Mouse (Mus musculus): ENCODE measurements at regions not wholly inside any gene's neighbourhood (a gene's known extent, or its start where the extent isn't known, plus 50 kb on each side); places are given as distances from the start of the nearest gene placed in this dataset.
"Not testable (repeated sequence)": the region's sequence is repeated elsewhere in the genome, so short reads cannot be mapped to it uniquely, and the experiment has no call there.

DNA sequence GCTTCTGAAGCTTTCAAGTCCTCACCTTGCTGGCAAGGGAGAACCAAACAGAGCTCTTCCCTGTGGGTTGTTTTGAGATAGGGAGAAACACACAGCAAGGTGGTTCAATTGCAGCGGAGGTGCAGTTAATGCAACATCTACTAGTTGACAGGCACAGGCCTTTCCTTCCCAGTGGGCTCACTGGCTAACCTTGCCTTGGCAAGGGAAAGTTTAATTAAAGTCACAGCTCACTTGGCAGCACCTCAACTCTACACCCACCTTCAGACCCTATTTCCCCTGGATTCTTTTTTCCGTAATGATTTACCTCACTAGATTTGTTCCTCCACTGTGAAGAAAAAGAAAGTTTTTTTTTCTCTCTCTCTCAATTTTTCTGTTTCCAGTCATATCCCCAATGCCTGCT, 314.5 kb downstream of the Tlr4 start:
- H3K9me3 ChIP-seq = no peaks in the 10 kb centered on the region
- no peak overlapping the region for H3K9ac ChIP-seq
- H3K4me2 ChIP-seq (replicated peaks) = no peak overlapping the region
- 92% methylated on average over 2 of the region's 2 CpGs for WGBS
- H3K27ac ChIP-seq = no peak overlapping the region
- H3K4me1 ChIP-seq = no peaks in the 10 kb centered on the region
- H3K4me3 ChIP-seq = no peak overlapping the region
- H3K27me3 ChIP-seq (replicated peaks) = no peaks in the 10 kb centered on the region
- no peak for ATAC-seq (ENCODE audit: low FRiP score, low read depth)
- no peaks in the 10 kb centered on the region for H3K36me3 ChIP-seq

DNA sequence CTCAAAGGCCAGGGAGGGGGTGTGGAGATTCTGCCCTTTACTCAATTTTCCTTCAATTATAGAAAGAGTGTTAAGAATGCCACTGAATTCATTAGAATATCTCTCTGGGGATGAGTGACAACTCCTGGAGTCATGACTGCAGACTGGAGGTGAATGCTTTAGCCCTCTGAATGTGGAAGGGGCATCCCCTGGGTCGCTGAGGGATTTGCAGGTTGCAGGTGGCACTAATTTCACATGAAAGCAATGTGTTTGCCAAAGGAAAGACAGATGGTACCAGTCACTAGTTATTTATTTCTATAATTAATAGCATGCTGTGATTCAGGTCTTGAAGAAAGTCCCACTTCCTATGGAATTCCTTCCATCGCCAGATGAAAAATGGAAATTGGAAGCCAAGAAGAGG, 321.1 kb downstream of the Tlr4 start:
- no peaks in the 10 kb centered on the region for H3K9me3 ChIP-seq
- H3K36me3 ChIP-seq = no peaks in the 10 kb centered on the region
- H3K27me3 ChIP-seq (replicated peaks) = no peaks in the 10 kb centered on the region
- no peak overlapping the region for H3K9ac ChIP-seq
- no peak overlapping the region for H3K4me3 ChIP-seq
- no peak overlapping the region for H3K27ac ChIP-seq
- 82% methylated on average over 2 of the region's 2 CpGs for WGBS
- H3K4me2 ChIP-seq (replicated peaks) = no peak overlapping the region
- H3K4me1 ChIP-seq = no peaks in the 10 kb centered on the region
- no peak for ATAC-seq (ENCODE audit: low FRiP score, low read depth)

DNA sequence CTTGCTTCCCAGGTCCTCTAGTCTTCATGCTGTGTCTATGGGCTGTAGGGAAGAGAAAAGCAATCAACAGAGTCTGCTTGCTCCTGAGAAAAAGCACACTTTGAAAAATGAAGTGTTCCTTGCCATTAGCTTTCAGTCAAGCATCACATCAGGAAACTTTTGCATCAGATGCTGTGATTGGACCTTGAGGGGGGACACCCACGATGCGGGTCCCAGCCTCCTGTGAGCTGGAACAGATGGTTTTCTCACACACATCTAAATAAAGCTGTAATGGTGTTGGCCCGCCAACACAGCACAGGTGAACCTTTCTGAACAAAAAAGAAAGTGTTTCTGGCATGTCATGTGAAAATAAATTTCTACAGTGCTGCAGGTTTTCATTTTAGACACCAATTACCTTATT, 335.3 kb downstream of the Tlr4 start:
- Histone ChIP-seq H3K4me3 (no peak overlapping the region), H3K9ac (no peak overlapping the region), H3K36me3 (no peaks in the 10 kb centered on the region), H3K4me1 (no peaks in the 10 kb centered on the region), H3K27ac (no peak overlapping the region), H3K27me3 (replicated peaks) (no peaks in the 10 kb centered on the region), H3K9me3 (no peaks in the 10 kb centered on the region), H3K4me2 (replicated peaks) (no peak overlapping the region)
- ATAC-seq (ENCODE audit: low FRiP score, low read depth) = no peak
- 68% methylated on average over 3 of the region's 3 CpGs for WGBS

DNA sequence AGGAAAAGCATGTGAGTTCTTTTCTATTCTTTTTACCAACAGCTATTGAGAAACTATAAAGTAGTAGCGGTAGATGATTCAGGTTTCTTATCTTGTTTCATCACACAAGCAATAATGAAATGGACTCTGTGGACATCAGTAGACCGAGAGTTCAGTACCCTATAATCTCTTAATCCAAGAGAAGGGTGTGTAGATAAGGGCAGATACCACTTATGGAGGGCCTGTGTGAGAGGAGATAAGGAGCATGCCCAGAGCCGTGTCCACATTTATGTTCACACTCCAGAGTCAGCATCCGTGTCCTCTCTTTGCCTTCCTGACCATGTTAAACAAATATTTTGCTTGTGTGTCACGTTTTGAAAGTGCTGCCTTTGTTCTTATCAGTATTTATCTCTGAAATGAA, 340.3 kb downstream of the Tlr4 start:
- Histone ChIP-seq H3K27me3 (replicated peaks) (no peaks in the 10 kb centered on the region), H3K9me3 (no peaks in the 10 kb centered on the region), H3K9ac (no peak overlapping the region), H3K4me3 (no peak overlapping the region), H3K4me2 (replicated peaks) (no peak overlapping the region), H3K36me3 (no peaks in the 10 kb centered on the region), H3K4me1 (no peaks in the 10 kb centered on the region), H3K27ac (no peak overlapping the region)
- ATAC-seq (ENCODE audit: low FRiP score, low read depth) = no peak
- WGBS = 74% methylated on average over 5 of the region's 5 CpGs

DNA sequence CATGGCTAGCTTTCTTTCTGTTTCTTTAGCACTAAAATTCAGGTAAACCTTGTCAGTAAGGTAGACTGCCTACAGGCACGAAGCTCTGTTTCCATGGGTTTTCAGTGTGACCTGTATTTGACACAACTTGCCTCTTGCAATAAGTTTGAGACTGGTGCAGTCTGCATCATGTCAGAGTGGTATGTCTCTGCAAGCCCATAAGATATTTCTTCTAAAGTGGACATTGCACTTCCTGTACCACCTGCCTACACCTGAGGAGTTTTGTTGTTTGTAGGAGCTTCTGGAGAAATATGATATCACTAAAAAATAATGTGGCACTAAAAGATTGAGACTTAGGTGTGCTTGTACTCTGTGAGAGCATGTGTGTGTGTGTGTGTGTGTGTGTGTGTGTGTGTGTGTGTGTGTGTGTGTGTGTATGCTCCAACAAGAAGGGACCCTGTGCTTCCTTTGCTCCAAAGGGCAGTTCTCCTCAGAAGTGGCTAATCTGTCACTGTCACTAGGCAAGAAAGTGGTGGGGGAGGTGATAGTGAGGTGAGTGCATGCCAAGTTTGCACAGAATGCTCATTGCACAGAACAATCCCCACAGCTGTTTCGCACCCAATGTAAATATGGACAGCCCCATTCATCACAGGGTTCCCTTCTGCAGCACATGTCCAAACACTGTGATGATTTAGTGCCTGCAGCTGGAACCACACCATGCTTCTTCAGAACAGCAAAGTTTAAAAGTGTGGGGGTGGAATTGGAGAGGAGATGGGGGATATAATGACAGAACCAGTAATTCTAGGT, 360.5 kb downstream of the Tlr4 start:
- no peaks in the 10 kb centered on the region for H3K4me1 ChIP-seq
- no peaks in the 10 kb centered on the region for H3K36me3 ChIP-seq
- H3K27me3 ChIP-seq (replicated peaks) = no peaks in the 10 kb centered on the region
- no peak overlapping the region for H3K9ac ChIP-seq
- H3K4me2 ChIP-seq (replicated peaks) = no peak overlapping the region
- 60% methylated on average over 2 of the region's 2 CpGs for WGBS
- ATAC-seq (ENCODE audit: low FRiP score, low read depth) = no peak
- H3K4me3 ChIP-seq = no peak overlapping the region
- no peaks in the 10 kb centered on the region for H3K9me3 ChIP-seq
- H3K27ac ChIP-seq = no peak overlapping the region

DNA sequence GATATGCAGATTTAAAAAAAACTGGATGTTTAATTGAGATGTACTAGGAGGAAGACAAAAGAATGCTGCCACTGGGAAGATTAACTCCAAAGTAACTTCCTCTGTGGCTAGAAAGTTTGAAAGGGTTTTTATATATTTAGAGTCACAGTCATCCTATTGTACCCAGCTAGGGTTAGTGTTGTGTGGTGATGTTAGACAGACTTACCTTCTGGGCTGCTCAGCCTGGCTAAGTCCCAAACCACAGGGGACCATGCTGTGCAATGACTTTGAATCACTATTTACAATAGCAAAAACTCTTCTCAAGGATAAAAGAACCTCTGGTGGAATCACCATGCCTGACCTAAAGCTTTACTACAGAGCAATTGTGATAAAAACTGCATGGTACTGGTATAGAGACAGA, 363.2 kb downstream of the Tlr4 start:
- Histone ChIP-seq H3K36me3 (no peaks in the 10 kb centered on the region), H3K4me3 (no peak overlapping the region), H3K4me2 (replicated peaks) (no peak overlapping the region), H3K9ac (no peak overlapping the region), H3K27ac (no peak overlapping the region), H3K4me1 (no peaks in the 10 kb centered on the region), H3K9me3 (no peaks in the 10 kb centered on the region), H3K27me3 (replicated peaks) (no peaks in the 10 kb centered on the region)
- ATAC-seq (ENCODE audit: low FRiP score, low read depth) = no peak

DNA sequence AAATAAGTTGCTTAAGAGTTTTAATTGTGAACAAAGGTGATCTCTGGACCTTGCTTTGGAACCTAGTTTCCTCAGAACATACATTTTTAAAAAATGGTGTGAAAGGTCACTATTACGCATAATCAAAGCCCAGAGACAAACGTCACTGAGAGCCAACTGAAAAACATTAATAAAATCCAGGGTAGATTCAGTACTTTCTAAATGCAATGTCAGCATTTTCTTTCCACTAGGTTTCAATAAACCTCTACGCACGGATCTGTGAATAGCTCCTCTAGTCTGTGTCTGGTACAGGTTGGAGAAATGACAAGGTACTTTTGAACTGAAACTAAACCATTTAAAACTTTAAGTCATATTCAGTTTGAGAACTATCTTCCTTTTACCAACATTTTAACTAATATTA, 367.0 kb downstream of the Tlr4 start:
- Histone ChIP-seq H3K9ac (no peak overlapping the region), H3K4me1 (no peaks in the 10 kb centered on the region), H3K9me3 (no peaks in the 10 kb centered on the region), H3K4me2 (replicated peaks) (no peak overlapping the region), H3K27ac (no peak overlapping the region), H3K36me3 (no peaks in the 10 kb centered on the region), H3K4me3 (no peak overlapping the region), H3K27me3 (replicated peaks) (no peaks in the 10 kb centered on the region)
- WGBS = 81% methylated on average over 4 of the region's 4 CpGs
- no peak for ATAC-seq (ENCODE audit: low FRiP score, low read depth)

DNA sequence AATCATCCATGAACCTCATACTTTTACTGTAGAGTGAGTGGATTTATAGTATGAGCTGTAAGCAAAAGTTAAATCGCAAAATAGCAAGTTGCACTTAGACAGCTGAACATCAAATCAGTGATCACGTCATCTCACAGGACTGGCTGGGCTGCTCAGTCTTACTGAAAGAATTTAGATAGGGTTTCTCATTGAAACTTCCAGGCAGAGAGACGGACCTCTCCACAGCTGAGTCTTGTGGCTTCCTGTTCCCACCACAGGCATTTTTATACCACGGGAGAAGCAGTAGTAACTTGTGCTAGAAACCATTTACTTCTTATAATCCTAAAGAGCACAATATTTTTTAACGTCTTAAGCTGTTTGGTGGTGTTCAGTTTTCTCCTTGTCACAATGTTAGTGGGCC, 369.5 kb downstream of the Tlr4 start:
- Histone ChIP-seq H3K9me3 (no peaks in the 10 kb centered on the region), H3K36me3 (no peaks in the 10 kb centered on the region), H3K9ac (no peak overlapping the region), H3K27ac (no peak overlapping the region), H3K4me2 (replicated peaks) (no peak overlapping the region), H3K4me1 (no peaks in the 10 kb centered on the region), H3K27me3 (replicated peaks) (no peaks in the 10 kb centered on the region), H3K4me3 (no peak overlapping the region)
- 85% methylated on average over 5 of the region's 5 CpGs for WGBS
- ATAC-seq (ENCODE audit: low FRiP score, low read depth) = no peak

DNA sequence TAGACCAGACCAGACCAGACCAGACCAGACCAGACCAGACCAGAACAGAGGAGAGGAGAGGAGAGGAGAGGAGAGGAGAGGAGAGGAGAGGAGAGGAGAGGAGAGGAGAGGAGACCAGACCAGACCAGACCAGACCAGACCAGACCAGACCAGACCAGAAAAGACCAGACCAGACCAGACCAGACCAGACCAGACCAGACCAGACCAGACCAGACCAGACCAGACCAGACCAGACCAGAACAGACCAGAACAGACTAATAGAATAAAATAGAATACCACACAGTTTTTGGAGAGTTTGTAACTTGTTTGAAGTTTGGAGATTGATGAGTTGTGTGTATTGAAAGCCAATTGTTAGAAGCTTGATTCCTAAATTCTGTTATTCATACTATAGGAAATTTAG, 381.0 kb downstream of the Tlr4 start:
- not testable (repeated sequence) for H3K4me2 ChIP-seq (replicated peaks); H3K9me3 ChIP-seq; H3K4me1 ChIP-seq; H3K27me3 ChIP-seq (replicated peaks); H3K4me3 ChIP-seq; H3K9ac ChIP-seq; H3K27ac ChIP-seq; H3K36me3 ChIP-seq; ATAC-seq (ENCODE audit: low FRiP score, low read depth)

DNA sequence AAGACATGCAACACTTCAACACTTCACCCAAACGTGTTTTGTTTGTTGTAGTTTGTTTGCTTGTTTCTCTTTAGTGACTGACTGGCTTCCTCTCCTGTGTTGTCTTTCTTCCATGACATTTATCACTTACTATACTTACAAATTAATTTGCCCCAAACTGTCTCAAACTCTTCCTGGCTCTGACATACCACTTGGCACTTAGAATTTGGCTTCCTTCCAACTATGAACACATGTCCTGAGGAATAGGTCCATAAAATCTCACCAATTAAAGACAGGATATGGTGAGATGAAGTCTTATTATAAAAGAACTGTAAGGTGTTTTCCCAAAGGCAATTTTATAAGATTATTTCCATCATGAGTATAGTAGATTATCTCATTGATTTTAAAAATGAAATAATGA, 386.0 kb downstream of the Tlr4 start:
- no peak for ATAC-seq (ENCODE audit: low FRiP score, low read depth)
- Histone ChIP-seq H3K27me3 (replicated peaks) (no peaks in the 10 kb centered on the region), H3K27ac (no peak overlapping the region), H3K9ac (no peak overlapping the region), H3K9me3 (no peaks in the 10 kb centered on the region), H3K4me1 (no peaks in the 10 kb centered on the region), H3K36me3 (no peaks in the 10 kb centered on the region), H3K4me3 (no peak overlapping the region), H3K4me2 (replicated peaks) (no peak overlapping the region)
- 72% methylated on average over 1 of the region's 1 CpGs for WGBS

DNA sequence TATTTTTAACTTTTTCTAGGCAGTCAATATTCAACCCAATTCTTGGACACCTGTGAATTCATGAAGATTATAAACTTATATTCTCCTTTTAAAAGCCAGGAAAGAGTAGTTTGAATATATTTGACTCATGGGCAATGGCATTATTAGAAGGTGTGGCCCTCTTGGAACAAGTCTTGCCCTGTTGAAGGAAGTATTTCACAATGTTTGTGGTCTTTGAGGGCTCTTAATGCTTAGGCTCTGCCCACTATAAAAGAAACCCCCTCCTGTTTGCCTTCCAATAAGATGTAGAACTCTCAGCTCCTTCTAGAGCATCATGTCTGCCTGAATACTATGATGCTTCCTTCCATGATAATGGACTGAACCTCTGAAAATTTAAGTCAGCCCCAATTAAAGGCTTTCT, 397.1 kb downstream of the Tlr4 start:
- Histone ChIP-seq H3K27ac (no peak overlapping the region), H3K36me3 (no peaks in the 10 kb centered on the region), H3K9ac (no peak overlapping the region), H3K4me1 (no peaks in the 10 kb centered on the region), H3K4me2 (replicated peaks) (no peak overlapping the region), H3K9me3 (no peaks in the 10 kb centered on the region), H3K27me3 (replicated peaks) (no peaks in the 10 kb centered on the region), H3K4me3 (no peak overlapping the region)
- ATAC-seq (ENCODE audit: low FRiP score, low read depth) = no peak

DNA sequence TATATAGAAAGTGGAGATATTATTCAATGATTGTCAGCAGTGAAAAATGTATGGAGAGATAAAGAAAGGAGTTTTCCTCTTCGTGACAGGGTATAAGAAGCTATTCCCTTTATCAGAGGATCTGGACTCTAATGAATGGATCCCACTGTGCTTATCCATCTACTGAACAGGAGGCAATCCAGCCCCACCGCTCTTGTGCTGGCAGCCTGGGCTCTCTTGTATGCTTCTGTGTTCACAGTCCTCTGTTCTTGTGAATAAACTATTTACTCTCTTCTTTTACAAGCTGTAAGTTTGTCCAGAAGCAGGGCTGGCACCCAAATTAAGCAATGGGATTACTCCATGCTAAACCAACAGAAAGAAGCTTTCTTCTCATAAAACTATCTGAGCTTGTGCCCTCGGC, 401.8 kb downstream of the Tlr4 start:
- H3K36me3 ChIP-seq = no peaks in the 10 kb centered on the region
- H3K27me3 ChIP-seq (replicated peaks) = no peaks in the 10 kb centered on the region
- H3K27ac ChIP-seq = no peak overlapping the region
- WGBS = 82% methylated on average over 3 of the region's 3 CpGs
- H3K4me1 ChIP-seq = no peaks in the 10 kb centered on the region
- H3K4me3 ChIP-seq = no peak overlapping the region
- H3K9me3 ChIP-seq = no peaks in the 10 kb centered on the region
- ATAC-seq (ENCODE audit: low FRiP score, low read depth) = no peak
- H3K4me2 ChIP-seq (replicated peaks) = no peak overlapping the region
- H3K9ac ChIP-seq = no peak overlapping the region

DNA sequence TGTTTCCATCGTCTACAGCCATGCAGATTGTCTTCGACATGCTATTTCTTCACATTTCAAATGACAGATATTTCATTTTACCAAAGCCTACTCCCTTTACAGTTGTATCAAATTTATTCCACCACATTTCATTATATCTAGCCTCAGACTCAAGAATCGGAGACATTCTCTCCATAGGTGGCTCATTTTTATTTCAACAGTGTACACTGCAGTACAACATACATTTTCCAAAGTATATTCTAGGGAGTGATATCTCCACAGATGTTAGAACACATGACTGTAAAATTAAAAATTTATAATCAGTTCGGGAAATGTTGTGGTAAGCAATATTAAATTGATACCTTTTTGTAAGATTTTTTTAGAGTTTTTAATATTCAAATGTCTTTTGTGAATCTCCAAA, 446.2 kb downstream of the Tlr4 start:
- Histone ChIP-seq H3K36me3 (no peaks in the 10 kb centered on the region), H3K4me3 (no peak overlapping the region), H3K9me3 (no peaks in the 10 kb centered on the region), H3K27me3 (replicated peaks) (no peaks in the 10 kb centered on the region), H3K27ac (no peak overlapping the region), H3K4me1 (no peaks in the 10 kb centered on the region), H3K9ac (no peak overlapping the region), H3K4me2 (replicated peaks) (no peak overlapping the region)
- no peak for ATAC-seq (ENCODE audit: low FRiP score, low read depth)
- WGBS = 88% methylated on average over 4 of the region's 4 CpGs

Data from neural tube, embryonic 12.5 days (tissue).